Mouse (Mus musculus) bone marrow macrophage, adult 2 months (primary cell): ENCODE measurements at regions not wholly inside any gene's neighbourhood (a gene's known extent, or its start where the extent isn't known, plus 50 kb on each side); places are given as distances from the start of the nearest gene placed in this dataset.

Source experiments
- CTCF ChIP-seq: IDR thresholded peaks from 2 replicates; pipeline ENCODE4 v1.5.1; 2012; ENCODE audit warnings: low read depth, mild to moderate bottlenecking, low read length, moderate library complexity
- POLR2A ChIP-seq: IDR thresholded peaks from 2 replicates; pipeline ENCODE4 v1.6.1; 2012; ENCODE audit warnings: mild to moderate bottlenecking, low read depth, low read length, borderline replicate concordance

GRCm38 (mm10) chr5:17296571-17297035, 76.4 kb upstream of the Speer4f2 start:
- TF ChIP-seq CTCF: no peak
- TF ChIP-seq POLR2A: no peak
